Mouse (Mus musculus): ENCODE data around the gene Tnr. TPM values are rescaled to one million over a fixed set of nuclear protein-coding genes. Genes with fewer than 3 reads are reported as not detected.

Gene Tnr
- total and polyA plus RNA-seq, 2 experiments from 2014 or later = 5.8 to 50.9 TPM

GRCm38 (mm10) chr1:159814348-159814747, 290.8 kb downstream of the Tnr start:
- 51% methylated on average over 3 of the region's 3 CpGs for WGBS
- Histone ChIP-seq H3K4me3 (ENCODE audit: low read depth, low read length) (no peak overlapping the region), H3K27ac (ENCODE audit: low read depth, low read length) (no peak overlapping the region), H3K9ac (replicated peaks; ENCODE audit: low read length, poor library complexity, severe bottlenecking) (no peak overlapping the region), H3K4me2 (ENCODE audit: low read depth, low read length, poor library complexity, severe bottlenecking) (no peak overlapping the region), H3K27me3 (ENCODE audit: insufficient read depth, low read length) (no peaks in the 10 kb centered on the region), H3K4me1 (ENCODE audit: insufficient read depth, low read length) (no peaks in the 10 kb centered on the region), H3K9me3 (ENCODE audit: low read length) (no peaks in the 10 kb centered on the region), H3K36me3 (ENCODE audit: insufficient read depth, low read length) (no peaks in the 10 kb centered on the region)
- TF ChIP-seq CTCF (IDR thresholded peaks at IDR 0.05) = no peak
- ATAC-seq (ENCODE audit: low FRiP score) (no peak), DNase-seq (ENCODE audit: low spot score) (no peak)

GRCm38 (mm10) chr1:159816614-159817371, 293.2 kb downstream of the Tnr start:
- Histone ChIP-seq H3K9me3 (ENCODE audit: low read length) (no peaks in the 10 kb centered on the region), H3K4me3 (ENCODE audit: low read depth, low read length) (no peak overlapping the region), H3K27ac (ENCODE audit: low read depth, low read length) (no peak overlapping the region), H3K4me1 (ENCODE audit: insufficient read depth, low read length) (no peaks in the 10 kb centered on the region), H3K36me3 (ENCODE audit: insufficient read depth, low read length) (no peaks in the 10 kb centered on the region), H3K27me3 (ENCODE audit: insufficient read depth, low read length) (no peaks in the 10 kb centered on the region), H3K4me2 (ENCODE audit: low read depth, low read length, poor library complexity, severe bottlenecking) (no peak overlapping the region), H3K9ac (replicated peaks; ENCODE audit: low read length, poor library complexity, severe bottlenecking) (no peak overlapping the region)
- ATAC-seq (ENCODE audit: low FRiP score) (no peak), DNase-seq (ENCODE audit: low spot score) (peak; percentile 13)
- peak; percentile 68 for TF ChIP-seq CTCF (IDR thresholded peaks at IDR 0.05)
- WGBS = 43% methylated on average over 8 of the region's 8 CpGs

- TF ChIP-seq CTCF (IDR thresholded peaks at IDR 0.05) = no peak
- Histone ChIP-seq H3K4me3 (ENCODE audit: low read depth, low read length) (no peak overlapping the region), H3K9ac (replicated peaks; ENCODE audit: low read length, poor library complexity, severe bottlenecking) (no peak overlapping the region), H3K4me2 (ENCODE audit: low read depth, low read length, poor library complexity, severe bottlenecking) (no peak overlapping the region), H3K27me3 (ENCODE audit: insufficient read depth, low read length) (no peaks in the 10 kb centered on the region), H3K9me3 (ENCODE audit: low read length) (no peaks in the 10 kb centered on the region), H3K27ac (ENCODE audit: low read depth, low read length) (no peak overlapping the region), H3K36me3 (ENCODE audit: insufficient read depth, low read length) (no peaks in the 10 kb centered on the region), H3K4me1 (ENCODE audit: insufficient read depth, low read length) (no peaks in the 10 kb centered on the region)
- ATAC-seq (ENCODE audit: low FRiP score) (no peak), DNase-seq (ENCODE audit: low spot score) (peak; percentile 72)
- 30% methylated on average over 3 of the region's 3 CpGs for WGBS
Measured at GRCm38 (mm10) chr1:159819511-159819910, 295.9 kb downstream of the Tnr start.

- Histone ChIP-seq H3K4me3 (ENCODE audit: low read depth, low read length) (no peak overlapping the region), H3K27ac (ENCODE audit: low read depth, low read length) (no peak overlapping the region), H3K4me2 (ENCODE audit: low read depth, low read length, poor library complexity, severe bottlenecking) (no peak overlapping the region), H3K9me3 (ENCODE audit: low read length) (no peaks in the 10 kb centered on the region), H3K27me3 (ENCODE audit: insufficient read depth, low read length) (no peaks in the 10 kb centered on the region), H3K4me1 (ENCODE audit: insufficient read depth, low read length) (no peaks in the 10 kb centered on the region), H3K36me3 (ENCODE audit: insufficient read depth, low read length) (no peaks in the 10 kb centered on the region), H3K9ac (replicated peaks; ENCODE audit: low read length, poor library complexity, severe bottlenecking) (no peak overlapping the region)
- ATAC-seq (ENCODE audit: low FRiP score) (no peak), DNase-seq (ENCODE audit: low spot score) (peak; percentile 27)
- no peak for TF ChIP-seq CTCF (IDR thresholded peaks at IDR 0.05)
- WGBS = 54% methylated on average over 2 of the region's 2 CpGs
Measured at GRCm38 (mm10) chr1:159822416-159822815, 298.8 kb downstream of the Tnr start.

- Histone ChIP-seq H3K4me2 (ENCODE audit: low read depth, low read length, poor library complexity, severe bottlenecking) (no peak overlapping the region), H3K9ac (replicated peaks; ENCODE audit: low read length, poor library complexity, severe bottlenecking) (no peak overlapping the region), H3K36me3 (ENCODE audit: insufficient read depth, low read length) (no peaks in the 10 kb centered on the region), H3K9me3 (ENCODE audit: low read length) (no peaks in the 10 kb centered on the region), H3K27ac (ENCODE audit: low read depth, low read length) (no peak overlapping the region), H3K4me1 (ENCODE audit: insufficient read depth, low read length) (no peaks in the 10 kb centered on the region), H3K4me3 (ENCODE audit: low read depth, low read length) (no peak overlapping the region), H3K27me3 (ENCODE audit: insufficient read depth, low read length) (no peaks in the 10 kb centered on the region)
- ATAC-seq (ENCODE audit: low FRiP score) (no peak), DNase-seq (ENCODE audit: low spot score) (no peak)
- WGBS = 94% methylated on average over 2 of the region's 2 CpGs
- TF ChIP-seq CTCF (IDR thresholded peaks at IDR 0.05) = no peak
Measured at GRCm38 (mm10) chr1:159828531-159828930, 305.0 kb downstream of the Tnr start.

GRCm38 (mm10) chr1:159833165-159833564, 309.6 kb downstream of the Tnr start:
- WGBS = 60% methylated on average over 2 of the region's 2 CpGs
- no peak for TF ChIP-seq CTCF (IDR thresholded peaks at IDR 0.05)
- no peak overlapping the region for H3K4me2 ChIP-seq (ENCODE audit: low read depth, low read length, poor library complexity, severe bottlenecking)
- ATAC-seq (ENCODE audit: low FRiP score) = no peak
- no peak overlapping the region for H3K4me3 ChIP-seq (ENCODE audit: low read depth, low read length)
- no peaks in the 10 kb centered on the region for H3K36me3 ChIP-seq (ENCODE audit: insufficient read depth, low read length)
- no peak overlapping the region for H3K27ac ChIP-seq (ENCODE audit: low read depth, low read length)
- H3K27me3 ChIP-seq (ENCODE audit: insufficient read depth, low read length) = no peaks in the 10 kb centered on the region
- DNase-seq (ENCODE audit: low spot score) = no peak
- no peaks in the 10 kb centered on the region for H3K4me1 ChIP-seq (ENCODE audit: insufficient read depth, low read length)
- no peaks in the 10 kb centered on the region for H3K9me3 ChIP-seq (ENCODE audit: low read length)
- H3K9ac ChIP-seq (replicated peaks; ENCODE audit: low read length, poor library complexity, severe bottlenecking) = no peak overlapping the region
